Mouse (Mus musculus) neural tube, embryonic 10.5 days (tissue): ENCODE results near the gene Stat4.
A peak's percentile ranks its signal among the peaks of the same experiment; 100 is the strongest.

ENCODE experiments used
- DNase-seq: peaks from one replicate; pipeline ENCODE4 v3.0.0-alpha.2; 2017; ENCODE audit warnings: low spot score; ENCODE audit errors: extremely low spot score

Gene Stat4

DNA sequence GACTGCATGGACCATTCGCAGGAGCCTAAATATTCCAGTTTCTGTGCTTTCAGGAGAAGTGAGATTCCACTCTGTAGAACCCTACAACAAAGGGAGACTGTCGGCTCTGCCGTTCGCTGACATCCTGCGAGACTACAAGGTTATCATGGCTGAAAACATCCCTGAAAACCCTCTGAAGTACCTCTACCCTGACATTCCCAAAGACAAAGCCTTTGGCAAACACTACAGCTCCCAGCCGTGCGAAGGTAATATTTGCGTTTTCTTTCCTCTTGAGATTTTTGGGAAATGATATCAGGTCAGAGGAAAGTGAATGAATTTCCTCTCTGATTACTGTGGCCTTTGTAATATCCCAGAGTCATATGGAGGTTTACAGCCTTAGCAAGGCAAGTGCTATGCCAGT, 115.8 kb downstream of the Stat4 start:
- DNase-seq = no peak

DNA sequence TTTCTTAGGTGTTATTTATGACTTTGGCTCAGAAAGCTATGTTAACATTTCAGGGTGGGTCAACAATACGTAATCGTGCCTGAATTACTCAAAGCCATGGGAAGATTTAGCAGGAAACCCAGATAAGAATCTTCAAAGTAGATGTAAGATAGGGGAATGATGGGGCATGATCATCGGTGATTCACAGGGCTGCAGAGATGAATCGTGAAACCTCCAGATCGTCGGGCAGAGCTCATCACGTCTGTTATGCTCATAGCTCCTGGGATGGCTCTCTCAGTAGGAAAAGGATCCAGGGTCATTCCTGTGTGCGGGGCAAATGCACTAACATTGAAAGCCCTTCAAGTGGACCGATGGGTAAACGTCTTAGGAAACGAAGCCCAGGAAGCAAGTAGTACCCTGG, 120.3 kb downstream of the Stat4 start:
- DNase-seq = no peak

DNA sequence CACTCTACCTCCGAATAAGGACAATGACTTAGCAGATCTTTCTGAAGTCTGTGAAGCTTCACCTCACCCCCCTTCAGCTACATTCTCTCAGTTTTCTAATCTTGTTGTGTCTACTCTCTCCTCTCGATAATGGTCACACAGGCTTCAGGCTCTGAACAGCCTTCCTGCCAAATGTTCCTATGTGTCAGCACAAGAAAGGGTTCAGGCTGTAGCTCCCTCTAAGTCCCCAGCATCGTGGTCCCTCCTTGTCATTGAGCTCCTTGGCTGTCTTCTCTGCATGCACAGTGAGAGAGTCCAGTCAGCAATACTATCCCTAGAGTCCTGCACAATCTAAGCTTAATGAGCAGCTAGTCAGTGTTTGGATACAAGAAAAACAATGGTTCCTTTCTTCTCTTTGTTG, 124.3 kb downstream of the Stat4 start:
- DNase-seq = no peak

DNA sequence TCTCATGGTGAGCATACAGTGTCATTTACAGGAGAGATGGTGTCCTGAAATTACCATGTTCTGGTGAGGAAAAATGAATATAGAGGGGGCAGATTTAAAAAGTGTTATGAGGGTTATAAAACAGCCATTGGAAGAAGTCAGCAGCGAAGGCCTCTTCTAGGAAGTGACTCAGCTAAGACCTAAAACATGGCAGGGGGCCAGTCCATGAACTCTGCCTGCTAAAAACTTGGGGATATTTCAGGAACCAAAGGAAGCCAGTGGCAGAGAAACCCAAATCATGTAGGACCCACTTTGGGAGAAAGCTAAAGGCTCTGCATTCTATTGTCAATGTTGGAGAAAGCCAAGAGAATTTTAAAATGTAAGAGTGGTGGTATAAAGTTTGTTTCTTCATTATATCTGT, 125.4 kb downstream of the Stat4 start:
- no peak for DNase-seq

DNA sequence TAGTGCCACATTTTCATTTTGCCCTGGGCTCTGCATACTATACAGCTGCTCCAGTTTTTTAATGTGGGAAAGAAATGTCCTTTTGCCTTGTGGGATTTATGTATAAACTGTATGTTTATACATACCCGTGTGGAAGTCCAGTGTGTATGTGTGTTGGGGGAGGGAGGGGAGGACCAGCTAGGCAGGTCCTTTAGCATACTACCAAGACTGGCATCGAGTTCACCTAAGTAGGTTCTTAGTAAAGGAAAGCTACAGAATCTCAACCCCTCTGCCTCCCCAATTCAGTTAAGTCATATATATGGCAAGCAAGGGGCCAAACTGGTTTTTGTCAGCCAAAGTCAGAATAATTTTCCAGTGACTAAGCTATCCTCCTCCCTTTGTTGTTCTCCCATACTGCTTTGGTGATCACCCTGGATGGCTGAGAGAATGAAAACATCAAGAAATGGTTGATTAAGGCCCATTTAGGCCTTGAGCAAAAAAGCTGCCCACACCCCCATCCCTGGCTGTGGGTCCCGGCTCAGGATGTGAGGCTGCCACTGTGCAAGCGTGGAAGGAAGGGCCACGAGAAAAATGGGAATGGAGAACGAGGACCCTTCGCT, 126.2 kb downstream of the Stat4 start:
- no peak for DNase-seq

DNA sequence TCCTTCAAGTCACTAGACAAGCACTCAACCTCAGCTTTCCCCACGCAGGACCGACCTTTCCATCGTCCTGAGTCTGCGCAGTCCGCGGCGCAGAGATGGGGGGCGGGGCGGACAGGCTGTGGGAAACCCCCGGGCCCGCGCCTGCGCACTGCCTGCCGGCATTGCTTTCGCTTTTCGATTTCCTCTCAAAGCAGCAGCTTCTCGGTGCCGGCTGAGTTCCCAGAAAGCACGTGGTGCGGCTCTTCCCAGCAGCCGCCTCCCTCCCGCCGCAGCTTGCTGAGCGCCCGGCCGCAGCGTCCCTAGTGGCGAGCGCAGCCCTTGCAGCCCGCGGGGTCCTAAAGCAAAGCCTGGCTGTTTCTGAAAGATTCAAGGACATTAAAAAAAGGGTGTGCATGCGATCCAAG, 126.7 kb downstream of the Stat4 start:
- peak; percentile 98 for DNase-seq

DNA sequence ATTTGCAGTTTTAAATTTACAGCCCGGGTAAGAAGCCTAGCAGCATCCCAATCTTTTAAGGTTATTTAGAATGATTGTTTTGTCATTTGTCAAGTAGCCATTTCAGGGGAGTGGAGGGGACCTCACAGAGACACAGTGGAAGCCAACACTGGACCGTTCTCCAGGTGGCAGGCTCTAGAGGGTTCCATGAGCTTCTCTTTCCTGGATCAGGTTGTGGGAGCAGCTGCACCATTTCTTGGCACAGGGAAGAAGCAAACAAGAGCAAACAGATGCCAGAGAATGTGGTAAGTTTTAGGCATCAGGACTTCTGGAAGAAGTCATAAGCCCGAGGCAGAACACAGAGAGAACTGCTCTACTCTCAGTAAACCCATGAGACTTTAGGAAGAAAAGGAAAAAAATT, 129.5 kb downstream of the Stat4 start:
- DNase-seq = no peak

DNA sequence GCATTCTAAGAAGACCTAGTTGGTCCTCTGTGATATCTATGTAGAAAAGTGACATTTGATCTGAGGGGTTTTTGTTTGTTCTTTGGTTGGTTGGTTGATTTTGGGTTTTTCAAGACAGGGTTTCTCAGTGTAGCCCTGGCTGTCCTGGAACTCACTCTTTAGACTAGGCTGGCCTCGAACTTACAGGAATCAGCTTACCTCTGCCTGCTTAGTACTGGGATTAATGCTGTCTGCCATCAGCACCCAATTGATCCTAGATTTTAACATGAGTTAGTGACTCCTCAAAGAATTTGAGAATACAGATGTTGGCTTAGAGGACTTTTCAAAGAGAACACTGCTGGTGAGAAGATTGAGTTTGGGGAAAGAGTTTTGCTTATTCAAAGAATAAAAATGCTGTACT, 130.8 kb downstream of the Stat4 start:
- DNase-seq = no peak

DNA sequence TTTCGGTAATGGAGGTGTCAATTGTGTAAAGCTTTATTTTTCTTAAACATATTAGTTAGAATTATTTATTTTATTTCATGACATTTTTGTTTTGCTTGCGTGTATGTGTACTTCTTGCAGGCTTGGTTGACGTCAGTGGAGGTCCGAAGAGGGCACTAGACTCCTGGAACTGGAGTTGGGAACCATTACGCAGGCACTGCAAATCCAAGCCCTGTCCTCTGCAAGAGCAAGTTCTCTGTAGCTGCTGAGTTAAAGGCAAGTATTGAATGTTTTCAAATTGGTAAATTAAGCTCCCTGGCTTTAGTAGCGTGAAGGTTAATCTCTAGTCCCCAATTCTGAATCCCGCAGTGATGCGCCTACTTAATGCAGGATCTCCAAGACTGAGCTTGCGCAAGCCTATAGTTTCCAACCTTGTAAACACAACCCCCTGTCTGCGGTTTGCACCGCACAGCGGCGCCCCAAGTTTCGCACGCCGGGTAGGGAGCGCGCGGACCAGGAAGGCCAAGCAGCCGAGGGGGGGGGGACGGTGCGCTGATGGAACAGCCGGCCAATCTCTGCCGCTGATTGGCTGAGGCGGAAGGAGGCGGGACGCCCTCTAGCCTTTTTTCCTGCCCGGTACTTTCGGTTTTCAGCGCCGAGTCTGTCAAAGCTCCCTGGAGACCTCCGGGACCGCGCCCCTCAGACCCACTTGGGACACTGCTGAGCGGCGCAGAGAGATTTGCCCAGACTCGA, 132.1 kb downstream of the Stat4 start, which contains the start of gene Stat1:
TSS of gene Stat1 (plus strand) at position 581 of the 732 bp plus-strand sequence.
- peak; percentile 96 for DNase-seq

DNA sequence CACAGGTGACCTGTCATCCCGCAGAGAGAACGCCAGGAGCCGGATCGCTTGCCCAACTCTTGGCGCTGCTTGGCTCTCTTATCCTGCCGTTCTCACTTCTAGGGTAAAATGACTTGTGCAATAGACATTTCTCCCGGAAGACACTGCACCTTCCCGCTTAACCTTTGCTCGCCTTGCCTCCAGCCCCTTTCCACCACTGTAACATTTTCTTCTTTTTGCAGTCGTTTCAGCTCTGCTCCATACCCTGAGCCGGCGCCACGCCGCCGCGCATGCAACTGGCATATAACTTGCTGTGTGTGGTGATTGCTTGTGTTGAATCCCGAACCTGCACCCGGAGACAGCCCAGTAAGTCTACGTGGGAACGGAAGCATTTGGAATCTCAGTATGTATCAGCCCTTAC, 132.7 kb downstream of the Stat4 start:
- peak; percentile 41 for DNase-seq

DNA sequence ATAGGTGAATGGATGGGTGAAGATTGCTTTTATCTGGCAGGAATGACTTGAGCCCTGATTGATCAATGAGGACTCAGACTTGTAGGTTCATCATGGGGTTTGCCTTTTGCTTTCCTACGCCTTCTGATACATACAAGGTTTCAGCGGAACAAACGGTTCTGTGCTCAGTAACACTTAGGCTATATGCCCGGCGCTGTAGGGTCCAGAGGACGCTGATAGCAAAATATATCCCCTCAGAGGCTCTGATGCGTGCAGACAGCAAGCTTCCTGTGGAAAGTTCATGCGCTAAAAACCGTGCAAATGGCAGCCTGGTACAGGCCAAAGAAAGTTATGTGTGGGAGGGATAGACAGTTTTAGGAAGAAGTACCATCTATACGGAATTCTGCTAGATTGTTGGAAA, 133.2 kb downstream of the Stat4 start:
- DNase-seq = no peak

DNA sequence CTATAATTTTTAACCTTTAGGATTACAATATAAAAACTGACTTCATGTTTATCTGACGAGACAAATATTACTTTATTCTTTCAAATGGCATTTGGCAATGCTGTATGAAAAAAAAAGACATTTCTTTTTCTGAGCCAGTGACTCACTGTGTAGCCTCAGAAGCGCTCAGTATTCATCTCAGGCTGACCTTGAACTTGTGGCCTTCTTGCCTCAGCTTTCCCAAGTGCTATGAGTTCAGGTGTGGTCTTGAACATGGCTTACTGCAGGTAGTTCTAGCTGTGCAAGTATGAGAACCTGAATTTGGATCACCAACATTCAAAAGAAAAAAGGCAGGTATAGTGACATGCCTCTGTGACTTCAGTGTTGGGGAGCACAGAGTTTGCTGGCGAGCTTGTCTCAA, 134.1 kb downstream of the Stat4 start:
- DNase-seq = no peak

DNA sequence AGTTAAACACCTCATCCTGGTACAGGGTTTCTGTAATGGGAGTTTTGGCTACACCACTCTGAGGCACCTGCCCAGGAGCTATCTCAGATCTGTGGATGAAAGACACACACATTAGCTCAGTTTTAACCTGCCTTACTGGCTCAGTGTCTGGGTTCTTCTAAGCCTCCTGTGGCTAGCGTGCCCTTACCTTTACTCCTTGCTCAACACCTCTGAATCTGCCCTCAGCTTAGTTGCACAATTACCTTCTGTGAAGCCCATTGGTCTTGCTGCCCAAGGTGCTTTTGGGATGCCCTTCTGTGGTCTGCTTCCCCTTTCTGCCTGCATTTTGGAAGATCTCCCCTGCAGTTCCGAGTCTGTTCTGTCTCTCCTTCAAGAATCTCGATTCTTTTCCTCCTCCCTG, 137.9 kb downstream of the Stat4 start:
- DNase-seq = no peak

DNA sequence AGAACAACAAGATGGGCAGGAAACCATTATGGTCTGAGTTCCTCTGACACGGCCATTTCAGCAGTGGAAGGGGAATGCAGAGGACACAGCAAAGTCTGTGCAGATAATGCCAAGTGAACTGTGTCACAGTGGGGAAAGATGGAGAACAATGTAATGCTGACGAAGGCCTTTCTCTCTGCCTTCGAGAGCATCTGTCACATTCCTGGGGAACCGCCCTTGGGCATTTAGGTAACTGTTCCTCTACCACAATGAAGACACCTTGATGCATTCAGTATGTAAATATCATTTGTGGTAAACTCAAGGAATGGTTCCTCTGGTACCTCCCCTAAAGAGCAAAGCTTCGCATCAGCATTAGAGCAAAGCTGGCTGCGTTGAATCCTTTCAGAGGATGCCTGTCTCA, 140.4 kb downstream of the Stat4 start:
- no peak for DNase-seq

DNA sequence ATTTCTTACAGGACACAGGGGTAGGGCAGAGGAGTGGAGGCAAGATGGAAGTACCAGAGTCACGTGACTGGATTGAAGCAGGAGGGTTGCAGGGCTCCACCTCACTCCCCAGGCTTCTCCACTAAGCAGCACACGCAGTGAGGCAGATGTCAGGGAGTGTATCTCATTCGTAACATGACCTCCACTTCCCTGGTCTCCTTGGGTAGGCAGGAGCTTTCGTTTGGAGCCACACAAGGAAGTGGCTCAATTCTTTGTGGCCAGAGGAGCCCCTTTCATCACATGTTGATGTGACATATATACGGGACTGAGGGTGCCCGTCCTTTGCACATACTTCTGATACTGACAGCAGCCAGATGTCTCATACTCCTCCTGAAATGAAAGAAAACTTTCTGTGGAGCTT, 142.8 kb downstream of the Stat4 start:
- no peak for DNase-seq

DNA sequence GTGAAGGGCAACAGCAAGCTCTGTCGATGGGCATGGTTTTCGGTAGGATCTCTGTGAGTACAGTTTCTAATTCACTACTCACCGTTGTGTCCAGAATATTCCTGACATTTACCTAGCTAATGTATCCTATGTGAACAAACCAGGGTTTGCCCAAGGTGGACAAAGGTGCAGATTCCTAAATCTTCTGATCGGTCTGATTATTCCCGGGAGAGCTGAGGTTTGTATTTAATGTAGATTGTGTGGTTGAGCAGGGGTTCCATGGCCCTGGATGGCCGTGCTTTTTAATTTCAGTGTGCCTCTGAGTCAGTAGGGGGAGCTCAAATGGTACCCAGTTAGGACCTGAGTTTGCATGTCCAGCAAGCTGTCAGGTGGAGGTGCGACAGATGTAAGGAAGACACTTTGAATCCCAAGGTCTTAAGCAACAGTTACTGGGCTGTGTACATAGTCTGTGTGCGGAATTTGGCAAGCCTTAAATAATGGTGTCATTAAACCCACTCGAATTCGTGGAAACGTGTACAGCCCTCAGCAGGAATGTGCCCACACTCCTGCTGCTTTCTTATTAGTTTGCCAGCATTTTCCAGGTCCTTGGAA, 144.9 kb downstream of the Stat4 start:
- DNase-seq = no peak

DNA sequence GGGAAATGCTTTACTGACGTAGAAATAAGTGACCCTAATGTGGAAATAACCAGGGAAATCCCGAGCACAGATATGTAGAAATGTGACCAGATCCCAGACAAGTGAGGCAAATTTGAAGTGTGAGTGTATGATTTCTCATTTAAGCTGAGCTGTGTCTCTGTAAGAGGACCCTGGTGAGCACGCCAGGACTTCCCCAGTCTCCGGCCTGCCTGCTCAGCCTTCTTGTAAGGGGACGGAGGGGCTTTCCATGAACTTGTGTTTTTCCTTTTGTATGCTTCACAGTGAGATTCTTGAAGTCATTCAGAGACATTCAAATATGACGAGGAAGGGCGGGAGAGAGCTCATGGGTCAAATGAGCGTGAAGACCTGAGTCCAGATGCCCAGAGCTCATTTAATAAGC, 146.3 kb downstream of the Stat4 start:
- no peak for DNase-seq

DNA sequence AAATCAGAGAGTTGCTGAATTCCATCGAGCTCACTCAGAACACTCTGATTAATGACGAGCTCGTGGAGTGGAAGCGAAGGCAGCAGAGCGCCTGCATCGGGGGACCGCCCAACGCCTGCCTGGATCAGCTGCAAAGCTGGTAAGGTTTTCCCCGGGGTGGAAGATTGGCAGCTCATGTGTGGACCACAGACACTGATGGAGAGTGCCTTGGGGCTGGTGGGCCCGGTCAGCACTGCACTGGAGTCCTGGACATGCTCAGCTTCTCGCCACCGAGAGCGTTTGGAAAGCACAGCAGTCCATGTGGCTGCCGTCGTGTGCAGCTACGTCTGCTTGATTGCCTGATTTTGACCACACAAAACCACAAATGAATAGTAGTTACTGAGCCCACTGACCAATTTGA, 150.3 kb downstream of the Stat4 start:
- no peak for DNase-seq

DNA sequence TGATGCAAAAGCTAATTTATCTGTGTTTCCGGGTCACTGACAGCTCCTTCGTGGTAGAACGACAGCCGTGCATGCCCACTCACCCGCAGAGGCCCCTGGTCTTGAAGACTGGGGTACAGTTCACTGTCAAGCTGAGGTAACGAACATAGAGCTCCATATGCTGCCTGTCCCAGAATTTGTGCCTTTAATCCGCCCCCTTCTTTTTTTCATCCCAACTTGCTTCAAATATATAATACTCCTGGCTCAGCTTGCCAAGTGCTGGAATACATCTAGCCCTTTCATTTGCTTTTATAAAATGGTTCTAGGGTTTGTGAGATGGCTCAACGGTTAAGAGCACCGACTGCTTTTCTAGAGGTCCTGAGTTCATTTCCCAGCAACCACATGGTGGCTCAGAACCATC, 153.6 kb downstream of the Stat4 start:
- no peak for DNase-seq

DNA sequence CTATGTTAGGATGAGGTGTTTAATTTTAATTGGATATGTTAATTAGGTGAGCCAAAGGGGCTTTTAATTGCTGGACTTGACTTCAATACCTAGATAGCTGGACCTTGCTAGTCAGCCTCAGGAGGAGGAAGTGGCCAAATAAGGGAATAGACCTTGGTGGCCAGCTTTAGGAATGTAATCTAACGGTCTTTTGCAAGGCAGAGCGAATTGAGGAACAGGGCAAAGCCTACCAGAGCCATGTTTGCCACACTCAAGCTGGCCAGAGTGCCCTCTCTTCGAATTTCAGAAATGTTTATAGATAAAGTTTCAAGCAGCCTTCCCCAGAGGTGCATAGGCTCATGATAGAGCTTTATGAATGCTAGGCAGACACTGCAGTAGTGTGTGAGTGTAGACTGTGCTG, 154.5 kb downstream of the Stat4 start:
- DNase-seq = no peak

DNA sequence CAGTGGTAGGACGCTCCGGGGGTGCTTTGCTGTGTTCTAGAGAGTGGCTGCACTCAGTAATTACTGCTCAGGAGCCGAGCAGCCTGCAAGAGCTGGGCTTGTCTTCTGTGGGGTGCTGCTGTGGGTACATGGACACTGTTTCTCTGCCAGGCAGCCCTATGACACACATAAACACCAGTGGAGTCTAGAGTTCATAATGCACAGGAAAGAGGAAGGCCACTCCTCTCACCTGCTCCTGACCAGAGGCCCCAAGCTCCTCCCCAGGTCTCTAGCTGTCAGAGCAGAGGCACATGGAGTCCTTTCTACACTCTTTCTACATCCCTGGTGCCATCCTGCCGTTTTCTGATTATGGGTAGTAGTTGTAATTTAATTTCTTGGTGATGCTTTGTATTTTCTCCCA, 155.2 kb downstream of the Stat4 start:
- no peak for DNase-seq

DNA sequence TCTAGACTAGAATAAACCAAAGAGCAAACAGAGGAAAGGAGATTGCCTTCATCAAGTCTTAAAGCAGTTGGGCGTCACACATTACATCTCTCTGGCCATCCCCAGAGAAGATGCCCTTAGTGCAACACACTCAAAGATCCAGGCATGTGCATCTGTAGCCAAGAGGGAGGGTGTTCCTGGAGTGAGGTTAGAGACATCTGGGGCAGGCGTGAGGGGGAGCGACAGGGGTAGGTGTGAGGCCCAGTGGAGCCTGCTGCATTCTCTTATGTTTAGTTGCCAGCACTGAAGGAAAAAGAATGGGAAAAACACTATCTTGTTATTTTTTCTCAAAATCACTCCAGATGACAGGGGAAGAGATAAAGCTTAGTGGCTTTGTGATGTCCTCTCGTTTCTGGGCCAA, 156.2 kb downstream of the Stat4 start:
- DNase-seq = no peak

DNA sequence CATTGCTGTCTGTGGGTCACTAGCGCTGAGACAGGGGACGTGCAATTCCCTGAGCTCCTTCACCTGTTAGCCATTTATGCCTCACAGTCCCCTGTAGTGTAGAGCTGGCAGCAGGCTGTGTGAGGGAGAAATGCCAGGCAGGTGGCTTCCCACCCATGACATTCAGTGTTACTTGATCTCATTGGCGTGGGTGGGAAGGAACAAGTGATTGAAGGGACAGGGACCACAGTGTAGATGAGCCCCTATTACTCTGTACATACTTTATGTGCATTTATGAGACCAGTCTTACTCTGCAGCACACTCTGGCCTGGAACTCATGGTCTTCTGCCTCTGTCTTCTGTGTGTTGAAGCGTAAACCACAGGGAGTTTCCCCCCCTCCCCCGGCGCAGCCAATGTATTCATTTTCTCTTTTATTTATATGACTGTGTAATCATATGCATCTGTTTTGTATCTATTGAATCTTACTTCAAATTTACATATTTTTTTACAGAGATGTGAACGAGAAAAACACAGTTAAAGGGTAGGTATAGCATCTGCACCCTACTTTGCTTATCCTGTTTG, 156.7 kb downstream of the Stat4 start:
- DNase-seq = no peak
